Mouse (Mus musculus) embryo, embryonic 10.5 days (tissue): ENCODE results near the gene Mief2.

ENCODE experiments used
- DNase-seq: peaks from one replicate; pipeline ENCODE4 v3.0.0-alpha.2; 2015; ENCODE audit warnings: low spot score

Gene Mief2

GRCm38 (mm10) chr11:60728260-60728761 lies at the start of gene Mief2:
TSS of gene Mief2 (plus strand) at chr11:60728398.
- DNase-seq, result peak; percentile 96

- no peak for DNase-seq
These were observed 32.0 kb upstream of the Mief2 start for GRCm38 (mm10) chr11:60696165-60696564.

- peak; percentile 75 for DNase-seq
These were observed 30.6 kb upstream of the Mief2 start for GRCm38 (mm10) chr11:60697561-60697960.

GRCm38 (mm10) chr11:60698806-60699523 lies 29.2 kb upstream of the Mief2 start:
- DNase-seq, result peak; percentile 93

GRCm38 (mm10) chr11:60699524-60700075 lies 28.6 kb upstream of the Mief2 start, which contains the start of gene Llgl1:
TSS of gene Llgl1 (plus strand) at chr11:60699723.
- DNase-seq, result peak; percentile 95

- DNase-seq, result peak; percentile 37
These were observed 27.6 kb upstream of the Mief2 start for GRCm38 (mm10) chr11:60700320-60701185.

GRCm38 (mm10) chr11:60701611-60702010 lies 26.6 kb upstream of the Mief2 start:
- DNase-seq, result no peak

- peak; percentile 84 for DNase-seq
These were observed 25.1 kb upstream of the Mief2 start for GRCm38 (mm10) chr11:60703131-60703530.

- no peak for DNase-seq
These were observed 23.9 kb upstream of the Mief2 start for GRCm38 (mm10) chr11:60704023-60704880.

- DNase-seq, result no peak
These were observed 22.9 kb upstream of the Mief2 start for GRCm38 (mm10) chr11:60705255-60705654.

- DNase-seq, result no peak
These were observed 22.1 kb upstream of the Mief2 start for GRCm38 (mm10) chr11:60706076-60706475.

- DNase-seq, result no peak
These were observed 21.3 kb upstream of the Mief2 start for GRCm38 (mm10) chr11:60706696-60707480.

- no peak for DNase-seq
These were observed 20.5 kb upstream of the Mief2 start for GRCm38 (mm10) chr11:60707672-60708071.

- DNase-seq, result no peak
These were observed 19.6 kb upstream of the Mief2 start for GRCm38 (mm10) chr11:60708631-60709030.

GRCm38 (mm10) chr11:60709481-60710465 lies 18.4 kb upstream of the Mief2 start:
- no peak for DNase-seq

GRCm38 (mm10) chr11:60711218-60711617 lies 17.0 kb upstream of the Mief2 start:
- no peak for DNase-seq

- no peak for DNase-seq
These were observed 16.2 kb upstream of the Mief2 start for GRCm38 (mm10) chr11:60712040-60712439.

- DNase-seq, result no peak
These were observed 15.5 kb upstream of the Mief2 start for GRCm38 (mm10) chr11:60712639-60713255.

GRCm38 (mm10) chr11:60715833-60716232 lies 12.4 kb upstream of the Mief2 start:
- no peak for DNase-seq
